Mouse (Mus musculus): ENCODE results near the gene Cacng2. TPM values are rescaled to one million over a fixed set of nuclear protein-coding genes. Genes with fewer than 3 reads are reported as not detected.

Gene Cacng2
- polyA plus RNA-seq (2016; fragmentation: Nextera tagmentation; extraction: Ambion mirVana), result not detected in 2 replicates

GRCm38 (mm10) chr15:78119704-78120103 is at the start of gene Cacng2:
Gene Cacng2, minus strand, starts transcription at chr15:78120028.
- under 1% methylated on average over 41 of the region's 42 CpGs for whole genome bisulfite sequencing
- H3K9ac ChIP-seq (replicated peaks), result no peak within 1 kb of the TSS

GRCm38 (mm10) chr15:78169566-78169965 is 49.7 kb upstream of the Cacng2 start:
- Histone ChIP-seq H3K9me3 (no peaks in the 10 kb centered on the region), H3K36me3 (peaks cover 33% of the 10 kb centered on the region; the same call in 1 of the 2 replicates), H3K27me3 (no peaks in the 10 kb centered on the region), H3K27ac (no peak overlapping the region), H3K4me3 (replicated peaks) (no peak overlapping the region), H3K9ac (replicated peaks) (no peak overlapping the region), H3K4me2 (no peak overlapping the region), H3K4me1 (replicated peaks) (peaks cover 14% of the 10 kb centered on the region)
- ATAC-seq (ENCODE audit: insufficient number of reproducible peaks, insufficient read depth, low FRiP score, low TSS enrichment, low read depth), result no peak
- WGBS, result 84% methylated on average over 11 of the region's 11 CpGs

More at GRCm38 (mm10) chr15:78119704-78120103, at the start of gene Cacng2:
- Histone ChIP-seq H3K9me3 (no peaks in the 10 kb centered on the region), H3K27ac (no peak within 1 kb of the TSS), H3K4me3 (replicated peaks) (peak within 1 kb of the TSS; percentile 28), H3K4me2 (peak within 1 kb of the TSS; percentile 53), H3K27me3 (peaks cover 31% of the 10 kb centered on the region), H3K4me1 (replicated peaks) (peaks cover 4% of the 10 kb centered on the region; the same call in 1 of the 2 replicates), H3K36me3 (no peaks in the 10 kb centered on the region)
- ATAC-seq (ENCODE audit: insufficient number of reproducible peaks, insufficient read depth, low FRiP score, low TSS enrichment, low read depth), result peak; percentile 97

- no peaks in the 10 kb centered on the region for H3K9me3 ChIP-seq
- no peak overlapping the region for H3K9ac ChIP-seq (replicated peaks)
- no peaks in the 10 kb centered on the region for H3K27me3 ChIP-seq
- no peak overlapping the region for H3K27ac ChIP-seq
- no peak overlapping the region for H3K4me3 ChIP-seq (replicated peaks)
- no peaks in the 10 kb centered on the region for H3K4me1 ChIP-seq (replicated peaks)
- H3K36me3 ChIP-seq, result peaks cover 49% of the 10 kb centered on the region
- 91% methylated on average over 4 of the region's 4 CpGs for WGBS
- no peak for ATAC-seq (ENCODE audit: insufficient number of reproducible peaks, insufficient read depth, low FRiP score, low TSS enrichment, low read depth)
- no peak overlapping the region for H3K4me2 ChIP-seq
Observed at GRCm38 (mm10) chr15:78165292-78165691, 45.5 kb upstream of the Cacng2 start.

- H3K4me1 ChIP-seq (replicated peaks), result no peaks in the 10 kb centered on the region
- no peak overlapping the region for H3K4me3 ChIP-seq (replicated peaks)
- peaks cover 46% of the 10 kb centered on the region for H3K36me3 ChIP-seq
- no peaks in the 10 kb centered on the region for H3K27me3 ChIP-seq
- H3K27ac ChIP-seq, result no peak overlapping the region
- 79% methylated on average over 11 of the region's 11 CpGs for WGBS
- H3K9ac ChIP-seq (replicated peaks), result no peak overlapping the region
- no peak for ATAC-seq (ENCODE audit: insufficient number of reproducible peaks, insufficient read depth, low FRiP score, low TSS enrichment, low read depth)
- H3K9me3 ChIP-seq, result no peaks in the 10 kb centered on the region
- no peak overlapping the region for H3K4me2 ChIP-seq
Observed at GRCm38 (mm10) chr15:78164466-78164865, 44.6 kb upstream of the Cacng2 start.

- Histone ChIP-seq H3K9me3 (no peaks in the 10 kb centered on the region), H3K4me2 (no peak overlapping the region), H3K4me3 (replicated peaks) (no peak overlapping the region), H3K4me1 (replicated peaks) (no peaks in the 10 kb centered on the region), H3K27ac (no peak overlapping the region), H3K9ac (replicated peaks) (no peak overlapping the region), H3K36me3 (peaks cover 38% of the 10 kb centered on the region), H3K27me3 (no peaks in the 10 kb centered on the region)
- 69% methylated on average over 9 of the region's 9 CpGs for WGBS
- ATAC-seq (ENCODE audit: insufficient number of reproducible peaks, insufficient read depth, low FRiP score, low TSS enrichment, low read depth), result no peak
Observed at GRCm38 (mm10) chr15:78161946-78162345, 42.1 kb upstream of the Cacng2 start.

- no peak overlapping the region for H3K4me2 ChIP-seq
Observed at GRCm38 (mm10) chr15:78158335-78158734, 38.5 kb upstream of the Cacng2 start.

GRCm38 (mm10) chr15:78157824-78158223 is 38.0 kb upstream of the Cacng2 start:
- 80% methylated on average over 4 of the region's 4 CpGs for WGBS
- H3K4me1 ChIP-seq (replicated peaks), result no peaks in the 10 kb centered on the region
- no peak for ATAC-seq (ENCODE audit: insufficient number of reproducible peaks, insufficient read depth, low FRiP score, low TSS enrichment, low read depth)

More at GRCm38 (mm10) chr15:78158335-78158734, 38.5 kb upstream of the Cacng2 start:
- 83% methylated on average over 3 of the region's 5 CpGs for WGBS
- H3K9ac ChIP-seq (replicated peaks), result no peak overlapping the region
- H3K4me3 ChIP-seq (replicated peaks), result no peak overlapping the region
- H3K4me1 ChIP-seq (replicated peaks), result no peaks in the 10 kb centered on the region
- no peaks in the 10 kb centered on the region for H3K27me3 ChIP-seq
- H3K36me3 ChIP-seq, result peaks cover 9% of the 10 kb centered on the region
- H3K27ac ChIP-seq, result no peak overlapping the region
- no peaks in the 10 kb centered on the region for H3K9me3 ChIP-seq
- ATAC-seq (ENCODE audit: insufficient number of reproducible peaks, insufficient read depth, low FRiP score, low TSS enrichment, low read depth), result no peak

GRCm38 (mm10) chr15:78157330-78157729 is 37.5 kb upstream of the Cacng2 start:
- ATAC-seq (ENCODE audit: insufficient number of reproducible peaks, insufficient read depth, low FRiP score, low TSS enrichment, low read depth), result no peak
- H3K9ac ChIP-seq (replicated peaks), result no peak overlapping the region
- H3K27ac ChIP-seq, result no peak overlapping the region
- WGBS, result 79% methylated on average over 8 of the region's 8 CpGs
- no peaks in the 10 kb centered on the region for H3K36me3 ChIP-seq
- no peaks in the 10 kb centered on the region for H3K4me1 ChIP-seq (replicated peaks)
- no peaks in the 10 kb centered on the region for H3K9me3 ChIP-seq
- no peak overlapping the region for H3K4me3 ChIP-seq (replicated peaks)
- H3K4me2 ChIP-seq, result no peak overlapping the region
- no peaks in the 10 kb centered on the region for H3K27me3 ChIP-seq

More at GRCm38 (mm10) chr15:78157824-78158223, 38.0 kb upstream of the Cacng2 start:
- H3K4me3 ChIP-seq (replicated peaks), result no peak overlapping the region
- no peaks in the 10 kb centered on the region for H3K9me3 ChIP-seq
- peaks cover 4% of the 10 kb centered on the region; the same call in 1 of the 2 replicates for H3K36me3 ChIP-seq
- H3K4me2 ChIP-seq, result no peak overlapping the region
- no peak overlapping the region for H3K27ac ChIP-seq
- H3K9ac ChIP-seq (replicated peaks), result no peak overlapping the region
- no peaks in the 10 kb centered on the region for H3K27me3 ChIP-seq

GRCm38 (mm10) chr15:78155421-78155820 is 35.6 kb upstream of the Cacng2 start:
- Histone ChIP-seq H3K36me3 (no peaks in the 10 kb centered on the region), H3K9ac (replicated peaks) (no peak overlapping the region), H3K4me1 (replicated peaks) (no peaks in the 10 kb centered on the region), H3K4me3 (replicated peaks) (no peak overlapping the region), H3K27me3 (no peaks in the 10 kb centered on the region; the same call in 1 of the 2 replicates), H3K27ac (no peak overlapping the region), H3K4me2 (no peak overlapping the region), H3K9me3 (no peaks in the 10 kb centered on the region)
- ATAC-seq (ENCODE audit: insufficient number of reproducible peaks, insufficient read depth, low FRiP score, low TSS enrichment, low read depth), result no peak
- WGBS, result 87% methylated on average over 6 of the region's 6 CpGs

- WGBS, result 57% methylated on average over 11 of the region's 11 CpGs
- 0 out of 2 replicates have a peak overlapping the region, but pooled peaks have one; percentile 2 for H3K9ac ChIP-seq (replicated peaks)
- H3K27me3 ChIP-seq, result no peaks in the 10 kb centered on the region; the same call in 1 of the 2 replicates
- no peaks in the 10 kb centered on the region for H3K4me1 ChIP-seq (replicated peaks)
- no peak overlapping the region for H3K27ac ChIP-seq
- H3K36me3 ChIP-seq, result no peaks in the 10 kb centered on the region
- no peaks in the 10 kb centered on the region for H3K9me3 ChIP-seq
- ATAC-seq (ENCODE audit: insufficient number of reproducible peaks, insufficient read depth, low FRiP score, low TSS enrichment, low read depth), result no peak
- H3K4me2 ChIP-seq, result no peak overlapping the region
- no peak overlapping the region for H3K4me3 ChIP-seq (replicated peaks)
Observed at GRCm38 (mm10) chr15:78153045-78153775, 33.4 kb upstream of the Cacng2 start.

GRCm38 (mm10) chr15:78148565-78148964 is 28.7 kb upstream of the Cacng2 start:
- ATAC-seq (ENCODE audit: insufficient number of reproducible peaks, insufficient read depth, low FRiP score, low TSS enrichment, low read depth), result no peak
- no peak overlapping the region for H3K9ac ChIP-seq (replicated peaks)
- H3K27ac ChIP-seq, result no peak overlapping the region
- H3K36me3 ChIP-seq, result no peaks in the 10 kb centered on the region
- 76% methylated on average over 7 of the region's 7 CpGs for WGBS
- no peaks in the 10 kb centered on the region; the same call in 1 of the 2 replicates for H3K27me3 ChIP-seq
- H3K4me1 ChIP-seq (replicated peaks), result no peaks in the 10 kb centered on the region
- H3K9me3 ChIP-seq, result no peaks in the 10 kb centered on the region
- H3K4me3 ChIP-seq (replicated peaks), result no peak overlapping the region
- H3K4me2 ChIP-seq, result no peak overlapping the region

All from limb, embryonic 12.5 days (tissue).